Mouse (Mus musculus) hindbrain, postnatal 0 days (tissue): ENCODE measurements at regions not wholly inside any gene's neighbourhood (a gene's known extent, or its start where the extent isn't known, plus 50 kb on each side); places are given as distances from the start of the nearest gene placed in this dataset.

Source experiments
- ATAC-seq: fragments of 200-750 bp; cut with Nextera tagmentation; 2 replicates; pipeline ENCODE4 v1.8.0; 2017; ENCODE audit warnings: mild to moderate bottlenecking, moderate TSS enrichment, moderate library complexity
- DNase-seq: peaks from one replicate; pipeline ENCODE4 v3.0.0-alpha.2; 2015; ENCODE audit warnings: low spot score
- H3K27ac ChIP-seq: fragments of 300-500 bp; sonication (generic); 2 replicates; pipeline ENCODE4 v1.5.1; 2014; ENCODE audit warnings: mild to moderate bottlenecking
- H3K27me3 ChIP-seq: fragments of 300-500 bp; sonication (generic); 2 replicates; pipeline ENCODE4 v1.6.1; 2014; ENCODE audit warnings: low read length, mixed read lengths; ENCODE audit not compliant: insufficient read depth
- H3K36me3 ChIP-seq: fragments of 300-500 bp; sonication (generic); 2 replicates; pipeline ENCODE4 v1.6.1; 2014; ENCODE audit warnings: low read length, mixed read lengths; ENCODE audit not compliant: insufficient read depth
- H3K4me1 ChIP-seq: fragments of 300-500 bp; sonication (generic); 2 replicates; pipeline ENCODE4 v1.6.1; 2014; ENCODE audit warnings: antibody characterized with exemption, low read length, mixed read lengths; ENCODE audit not compliant: insufficient read depth
- H3K4me2 ChIP-seq: fragments of 300-500 bp; sonication (generic); 2 replicates; pipeline ENCODE4 v1.6.1; 2014; ENCODE audit warnings: low read depth, mild to moderate bottlenecking, low read length, moderate library complexity, mixed read lengths
- H3K4me3 ChIP-seq: fragments of 300-500 bp; sonication (generic); 2 replicates; pipeline ENCODE4 v1.5.1; 2014; ENCODE audit warnings: low read length
- H3K9ac ChIP-seq: fragments of 300-500 bp; sonication (generic); replicated peaks from 2 replicates; pipeline ENCODE4 v1.6.1; 2014; ENCODE audit warnings: mild to moderate bottlenecking, low read length, moderate library complexity, mixed read lengths
- H3K9me3 ChIP-seq: fragments of 300-500 bp; sonication (generic); 2 replicates; pipeline ENCODE4 v1.6.1; 2016; ENCODE audit warnings: low read length, mixed read lengths
- CTCF ChIP-seq: IDR thresholded peaks from 2 replicates; pipeline ENCODE4 v1.5.1; 2016; ENCODE audit warnings: antibody characterized with exemption, control low read depth, low read depth
- WGBS: fragments of 180-500 bp; shearing (Covaris S2); extraction: QIAGEN DNeasy Blood & Tissue Kit; methylation state at CpG from one replicate; pipeline ENCODE4 v1.1.7; 2014; 5-methylcytosine and 5-hydroxymethylcytosine counted together

- ATAC-seq, result no peak
- Histone ChIP-seq H3K36me3 (no peaks in the 10 kb centered on the region), H3K4me1 (no peaks in the 10 kb centered on the region), H3K27ac (no peak overlapping the region), H3K27me3 (no peaks in the 10 kb centered on the region), H3K4me2 (no peak overlapping the region), H3K4me3 (no peak overlapping the region), H3K9ac (no peak overlapping the region), H3K9me3 (no peaks in the 10 kb centered on the region)
- DNase-seq, result no peak
- 88% methylated on average over 6 of the region's 6 CpGs for WGBS
- TF ChIP-seq CTCF, result no peak
Measured at GRCm38 (mm10) chr6:93371341-93371740, 428.0 kb upstream of the Adamts9 start.

DNA sequence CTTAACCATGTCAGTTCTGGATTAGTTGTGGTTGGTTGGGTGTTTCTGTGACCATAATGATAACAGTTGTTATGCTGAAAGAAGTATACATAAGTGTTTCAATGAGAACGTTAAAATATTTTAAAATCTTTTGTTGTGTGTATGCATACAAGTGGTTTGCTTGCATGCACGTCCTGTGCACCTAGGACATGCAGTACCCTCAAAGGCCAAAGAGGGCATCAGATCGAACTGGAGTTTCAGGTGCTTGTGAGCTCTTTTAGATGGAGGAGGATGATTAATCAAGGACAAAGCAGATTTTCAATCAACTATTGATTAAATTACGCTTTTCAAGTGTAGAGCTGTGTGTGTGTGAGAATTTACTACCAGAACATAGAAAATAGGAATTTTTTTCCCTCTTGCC lies 420.6 kb upstream of the Adamts9 start:
- H3K9ac ChIP-seq, result no peak overlapping the region
- H3K27ac ChIP-seq, result no peak overlapping the region
- WGBS, result 69% methylated on average over 4 of the region's 4 CpGs
- DNase-seq (no peak), ATAC-seq (no peak)
- H3K36me3 ChIP-seq, result no peaks in the 10 kb centered on the region
- no peak overlapping the region for H3K4me2 ChIP-seq
- H3K27me3 ChIP-seq, result no peaks in the 10 kb centered on the region
- peak; percentile 34 for TF ChIP-seq CTCF
- H3K9me3 ChIP-seq, result no peaks in the 10 kb centered on the region
- H3K4me3 ChIP-seq, result no peak overlapping the region
- H3K4me1 ChIP-seq, result no peaks in the 10 kb centered on the region

DNA sequence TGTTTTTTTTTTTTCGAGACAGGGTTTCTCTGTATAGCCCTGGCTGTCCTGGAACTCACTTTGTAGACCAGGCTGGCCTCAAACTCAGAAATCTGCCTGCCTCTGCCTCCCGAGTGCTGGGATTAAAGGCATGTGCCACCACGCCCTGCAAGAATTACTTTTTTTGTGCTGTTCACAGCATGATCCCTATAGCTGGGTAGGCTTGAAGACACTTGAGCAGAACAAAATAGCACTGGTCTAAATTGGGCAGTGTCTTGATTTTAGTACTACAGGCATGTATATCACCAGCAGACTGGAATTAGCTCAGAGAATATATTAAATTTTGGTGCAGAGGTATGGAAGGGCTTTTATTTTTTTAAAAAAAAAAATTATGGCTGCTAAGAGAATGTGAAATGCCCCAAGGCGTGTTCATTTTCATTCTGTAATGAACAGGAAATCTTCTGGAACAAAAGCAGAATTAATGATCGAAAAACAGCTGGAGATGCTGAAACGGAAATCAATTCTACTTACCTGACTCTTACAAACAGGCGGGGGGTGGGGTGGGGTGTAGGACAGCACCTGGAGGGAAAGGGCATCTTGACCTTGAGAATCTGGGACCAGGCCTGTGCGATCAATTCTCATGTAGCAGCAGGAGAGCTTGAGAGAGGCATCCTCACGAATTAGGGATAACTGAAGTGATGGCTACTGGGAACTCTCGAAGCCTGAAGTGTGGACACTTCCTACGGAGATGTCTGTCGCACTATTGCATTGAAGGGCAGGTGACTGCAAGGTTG lies 410.2 kb upstream of the Adamts9 start:
- Histone ChIP-seq H3K9ac (no peak overlapping the region), H3K27ac (no peak overlapping the region), H3K4me3 (no peak overlapping the region), H3K27me3 (no peaks in the 10 kb centered on the region), H3K4me2 (no peak overlapping the region), H3K4me1 (no peaks in the 10 kb centered on the region), H3K36me3 (no peaks in the 10 kb centered on the region), H3K9me3 (no peaks in the 10 kb centered on the region)
- ATAC-seq (no peak), DNase-seq (peak; percentile 5)
- TF ChIP-seq CTCF, result no peak
- WGBS, result 76% methylated on average over 12 of the region's 12 CpGs

GRCm38 (mm10) chr6:93349936-93350700 lies 406.8 kb upstream of the Adamts9 start:
- Histone ChIP-seq H3K9ac (no peak overlapping the region), H3K4me2 (no peak overlapping the region), H3K4me3 (no peak overlapping the region), H3K4me1 (no peaks in the 10 kb centered on the region), H3K27ac (no peak overlapping the region), H3K9me3 (no peaks in the 10 kb centered on the region), H3K36me3 (no peaks in the 10 kb centered on the region), H3K27me3 (no peaks in the 10 kb centered on the region)
- DNase-seq, result no peak
- no peak for TF ChIP-seq CTCF
- no peak for ATAC-seq
- 30% methylated on average over 7 of the region's 7 CpGs for WGBS

GRCm38 (mm10) chr6:93348141-93348540 lies 404.8 kb upstream of the Adamts9 start:
- no peak for TF ChIP-seq CTCF
- ATAC-seq, result no peak
- 83% methylated on average over 3 of the region's 3 CpGs for whole genome bisulfite sequencing
- DNase-seq, result no peak
- Histone ChIP-seq H3K27ac (no peak overlapping the region), H3K9ac (no peak overlapping the region), H3K4me1 (no peaks in the 10 kb centered on the region), H3K36me3 (no peaks in the 10 kb centered on the region), H3K4me3 (no peak overlapping the region), H3K27me3 (no peaks in the 10 kb centered on the region), H3K4me2 (no peak overlapping the region), H3K9me3 (no peaks in the 10 kb centered on the region)

GRCm38 (mm10) chr6:93328683-93329082 lies 385.4 kb upstream of the Adamts9 start:
- Histone ChIP-seq H3K4me2 (no peak overlapping the region), H3K9me3 (no peaks in the 10 kb centered on the region), H3K4me3 (no peak overlapping the region), H3K9ac (no peak overlapping the region), H3K4me1 (no peaks in the 10 kb centered on the region), H3K27ac (no peak overlapping the region), H3K27me3 (no peaks in the 10 kb centered on the region), H3K36me3 (no peaks in the 10 kb centered on the region)
- no peak for TF ChIP-seq CTCF
- DNase-seq (no peak), ATAC-seq (no peak)
- WGBS, result 74% methylated on average over 2 of the region's 2 CpGs

- no peaks in the 10 kb centered on the region for H3K36me3 ChIP-seq
- ATAC-seq (no peak), DNase-seq (no peak)
- H3K4me2 ChIP-seq, result no peak overlapping the region
- no peak overlapping the region for H3K9ac ChIP-seq
- no peaks in the 10 kb centered on the region for H3K27me3 ChIP-seq
- no peak overlapping the region for H3K27ac ChIP-seq
- H3K4me1 ChIP-seq, result no peaks in the 10 kb centered on the region
- no peaks in the 10 kb centered on the region for H3K9me3 ChIP-seq
- no peak for TF ChIP-seq CTCF
- 81% methylated on average over 1 of the region's 1 CpGs for WGBS
- no peak overlapping the region for H3K4me3 ChIP-seq
Measured at GRCm38 (mm10) chr6:93327930-93328329, 384.6 kb upstream of the Adamts9 start.
